Mouse (Mus musculus): ENCODE data around the gene Lypd6. TPM values are rescaled to one million over a fixed set of nuclear protein-coding genes. Genes with fewer than 3 reads are reported as not detected.

Gene Lypd6
- total RNA-seq, 2 experiments from 2014 or later, result not detected

GRCm38 (mm10) chr2:50163608-50164007, 97.4 kb downstream of the Lypd6 start:
- ATAC-seq (ENCODE audit: poor library complexity, severe bottlenecking), result no peak

GRCm38 (mm10) chr2:50165277-50165676, 99.0 kb downstream of the Lypd6 start:
- ATAC-seq (ENCODE audit: poor library complexity, severe bottlenecking), result no peak

GRCm38 (mm10) chr2:50166082-50166481, 99.9 kb downstream of the Lypd6 start:
- no peak for ATAC-seq (ENCODE audit: poor library complexity, severe bottlenecking)

DNA sequence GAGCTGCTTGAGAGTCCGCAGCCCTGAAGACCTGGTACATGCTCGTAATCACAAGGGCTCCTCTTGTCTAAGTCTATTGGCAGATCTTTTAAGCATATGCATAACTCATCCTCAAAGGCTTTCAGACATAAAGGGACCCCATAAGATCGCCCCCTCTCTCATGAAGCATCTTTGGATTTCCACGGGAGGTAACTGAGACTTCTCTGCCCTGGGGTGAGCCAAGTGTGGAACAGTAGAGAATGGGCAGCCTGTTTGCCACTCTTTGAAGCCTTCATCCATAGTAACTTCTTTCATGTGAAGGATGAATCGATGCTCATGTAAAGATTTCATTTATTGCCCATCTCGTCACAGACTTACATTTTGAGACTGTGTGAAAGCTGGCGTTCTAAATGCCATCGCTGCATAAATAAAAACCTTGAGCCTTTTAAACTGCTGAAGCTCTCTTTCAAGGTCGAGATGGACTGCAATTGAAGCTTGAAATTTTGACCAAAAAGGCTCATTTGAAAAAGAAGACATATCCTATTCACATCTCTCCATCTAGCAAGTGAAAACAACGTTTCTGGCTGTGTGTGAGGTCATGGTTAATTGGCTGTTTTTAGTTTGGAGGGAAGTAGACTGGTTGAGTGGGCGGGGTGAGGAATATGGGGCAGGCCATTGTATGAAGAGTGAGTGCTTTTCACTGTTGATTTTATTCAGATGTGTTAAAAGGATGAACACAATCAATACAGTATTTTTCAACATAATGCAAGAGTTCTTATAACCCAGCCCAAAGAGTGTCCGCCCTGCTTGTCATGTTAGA, 107.7 kb downstream of the Lypd6 start:
- ATAC-seq (ENCODE audit: poor library complexity, severe bottlenecking), result no peak

DNA sequence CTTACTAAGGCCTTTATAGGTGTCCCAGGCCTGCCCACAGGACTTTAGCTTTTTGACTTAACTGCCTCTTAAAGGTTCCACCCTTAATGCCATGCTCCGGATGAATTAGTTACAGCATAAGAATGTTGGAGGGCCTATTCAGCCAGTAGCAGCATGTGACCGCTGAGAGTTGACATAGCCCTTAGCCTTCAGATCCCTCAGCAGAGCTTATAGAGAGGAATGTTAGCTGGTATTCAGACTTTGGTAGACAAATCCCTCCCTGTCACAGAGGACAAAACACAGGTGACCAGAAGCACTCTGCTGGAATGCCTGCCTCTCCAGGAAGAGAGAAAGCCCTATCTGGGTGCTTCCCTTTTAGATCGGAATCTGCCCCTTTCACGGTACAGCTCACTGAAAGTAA, 109.5 kb downstream of the Lypd6 start:
- ATAC-seq (ENCODE audit: poor library complexity, severe bottlenecking), result no peak

- ATAC-seq (ENCODE audit: poor library complexity, severe bottlenecking), result no peak
Measured at GRCm38 (mm10) chr2:50179164-50179563, 112.9 kb downstream of the Lypd6 start.

- no peak for ATAC-seq (ENCODE audit: poor library complexity, severe bottlenecking)
Measured at GRCm38 (mm10) chr2:50180423-50180822, 114.2 kb downstream of the Lypd6 start.

- ATAC-seq (ENCODE audit: poor library complexity, severe bottlenecking), result no peak
Measured at GRCm38 (mm10) chr2:50181332-50181731, 115.1 kb downstream of the Lypd6 start.

DNA sequence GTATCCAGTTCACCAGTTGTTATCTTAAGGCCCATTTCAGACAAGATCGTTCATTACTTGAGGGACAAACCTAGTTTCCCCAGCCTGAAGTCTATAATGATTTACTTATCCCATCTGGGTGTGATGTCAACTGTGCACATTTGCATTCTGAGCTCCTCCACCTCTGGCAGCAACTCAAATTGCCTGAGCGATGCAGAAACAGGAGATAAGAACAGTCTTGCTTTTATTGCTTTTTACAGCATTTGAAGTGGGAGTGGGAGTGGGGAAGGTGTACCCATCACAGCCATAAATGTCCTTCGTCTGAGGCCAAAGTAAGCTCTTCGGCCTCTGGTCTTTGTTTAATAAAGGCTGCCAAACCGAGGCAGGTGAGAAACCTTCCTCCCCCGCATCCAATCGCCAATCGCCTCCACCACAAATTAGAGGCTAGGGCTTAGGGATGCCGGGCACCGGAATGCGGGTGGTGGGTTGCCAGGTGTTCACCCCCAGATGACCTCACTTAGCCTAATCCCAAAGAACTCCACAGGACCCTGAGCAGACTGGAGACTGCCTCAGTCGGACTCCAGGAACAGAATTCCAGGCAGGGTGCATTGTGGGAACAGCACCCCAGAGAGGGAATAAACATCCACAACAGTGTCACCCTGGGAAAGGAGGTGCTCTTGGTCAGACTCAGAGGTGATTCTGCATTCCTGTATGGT, 120.6 kb downstream of the Lypd6 start:
- ATAC-seq (ENCODE audit: poor library complexity, severe bottlenecking), result no peak

DNA sequence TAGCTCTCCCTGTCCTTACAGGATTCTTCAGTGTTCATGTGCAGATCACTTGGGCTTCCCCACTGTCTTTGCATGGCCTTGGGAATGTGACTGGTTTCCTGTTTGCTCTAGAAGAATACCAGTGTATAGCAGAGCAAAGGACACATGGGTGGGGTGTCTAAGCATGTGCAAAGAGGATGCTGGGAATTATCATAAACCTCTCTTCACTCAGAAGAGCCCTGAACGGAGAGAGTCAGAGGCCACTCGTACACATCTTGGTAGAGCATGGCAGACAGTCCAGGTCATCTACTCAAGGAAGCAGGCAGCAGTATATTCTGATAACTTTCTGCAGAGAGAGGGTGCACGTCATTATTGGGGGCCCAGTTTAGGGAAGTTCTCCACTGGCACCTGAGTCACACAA, 122.6 kb downstream of the Lypd6 start:
- ATAC-seq (ENCODE audit: poor library complexity, severe bottlenecking), result no peak

- ATAC-seq (ENCODE audit: poor library complexity, severe bottlenecking), result no peak
Measured at GRCm38 (mm10) chr2:50196681-50197080, 130.5 kb downstream of the Lypd6 start.

DNA sequence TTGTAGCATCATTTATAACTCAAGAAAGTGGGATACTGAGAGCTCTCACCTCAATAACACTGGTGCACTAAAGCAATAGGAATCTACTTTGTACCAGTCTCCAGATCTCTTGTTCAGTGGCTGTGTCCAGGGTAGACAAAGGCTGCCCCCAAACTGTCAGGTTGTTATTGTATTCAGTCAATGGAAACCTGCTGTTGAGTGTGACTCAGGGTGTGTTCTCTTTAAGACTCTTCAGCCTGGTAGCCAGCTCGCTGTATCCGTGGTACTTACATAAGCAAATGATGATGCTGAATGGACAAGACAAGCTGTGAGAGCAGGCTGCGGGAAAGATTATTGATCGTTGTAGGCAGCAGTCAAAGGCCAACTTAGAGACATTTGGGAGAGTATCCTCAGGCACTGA, 131.6 kb downstream of the Lypd6 start:
- no peak for ATAC-seq (ENCODE audit: poor library complexity, severe bottlenecking)

DNA sequence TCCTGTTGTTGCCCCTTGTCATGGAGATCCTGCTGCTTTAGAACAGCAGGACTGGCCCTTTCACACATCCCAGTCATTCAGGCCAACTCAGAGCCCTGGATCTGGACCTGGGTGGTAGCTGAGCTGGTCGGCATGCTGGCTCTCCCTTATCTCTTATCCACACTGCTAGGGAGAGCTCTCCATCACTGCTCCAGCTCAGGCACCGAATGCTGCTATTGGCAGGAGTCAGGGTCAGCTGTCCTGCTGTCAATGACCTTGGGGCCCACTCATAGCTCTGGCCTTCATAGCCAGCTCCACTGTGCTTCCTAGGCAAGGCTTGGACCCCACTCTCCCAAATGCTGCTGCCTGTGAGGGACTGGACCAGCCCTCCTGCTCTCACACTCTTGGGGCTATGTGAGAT, 134.3 kb downstream of the Lypd6 start:
- ATAC-seq (ENCODE audit: poor library complexity, severe bottlenecking), result no peak

- ATAC-seq (ENCODE audit: poor library complexity, severe bottlenecking), result no peak
Measured at GRCm38 (mm10) chr2:50220574-50220973, 154.3 kb downstream of the Lypd6 start.

- ATAC-seq (ENCODE audit: poor library complexity, severe bottlenecking), result no peak
Measured at GRCm38 (mm10) chr2:50225019-50225418, 158.8 kb downstream of the Lypd6 start.

GRCm38 (mm10) chr2:50233491-50233890, 167.3 kb downstream of the Lypd6 start:
- no peak for ATAC-seq (ENCODE audit: poor library complexity, severe bottlenecking)

Other genes starting within 250 kb of the Lypd6 start
- 76.9 and 77.0 TPM in 2 replicates for gene Mmadhc, start 230.4 kb downstream of the Lypd6 start, total RNA-seq (2015)
- gene Mmadhc, start 230.4 kb downstream of the Lypd6 start, total RNA-seq (2017), result 45.9 and 62.3 TPM in 2 replicates